Mouse (Mus musculus): ENCODE data around the gene Stx4a. TPM values are rescaled to one million over a fixed set of nuclear protein-coding genes. Genes with fewer than 3 reads are reported as not detected.
"Not testable (repeated sequence)": the region's sequence is repeated elsewhere in the genome, so short reads cannot be mapped to it uniquely, and the experiment has no call there.

Gene Stx4a
- polyA plus RNA-seq, 1 experiment from 2014 or later: 21.7 TPM

DNA sequence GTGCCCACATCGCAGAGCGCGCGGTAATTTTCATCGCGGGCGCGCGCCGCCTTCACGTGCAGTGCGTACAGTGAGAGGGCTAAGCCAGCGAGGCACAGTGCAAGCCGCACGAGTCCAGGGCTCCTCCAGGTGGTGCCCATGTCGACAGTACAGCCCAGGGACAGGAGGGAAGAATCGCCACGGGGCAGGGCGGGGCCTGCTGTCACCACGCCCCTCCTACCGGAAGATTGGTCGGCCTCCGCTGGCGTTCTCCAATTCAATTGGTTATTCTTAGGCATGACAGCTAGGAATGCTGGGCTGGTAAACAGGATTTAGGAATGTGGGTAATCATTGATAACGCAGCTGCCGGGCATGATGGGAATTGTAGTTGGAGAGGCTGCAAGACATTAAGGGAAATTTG, 71.3 kb downstream of the Stx4a start, which contains the start of the genes Gm21974 and Vkorc1:
Gene Gm21974 (minus strand): TSS at position 13 of the 400 bp plus-strand sequence.
Gene Vkorc1 (minus strand): TSS at position 176 of the 400 bp plus-strand sequence.
- under 1% methylated on average over 26 of the region's 26 CpGs for WGBS
- peak; percentile 95 for ATAC-seq (replicated peaks; ENCODE audit: low FRiP score, low TSS enrichment, low read depth)

DNA sequence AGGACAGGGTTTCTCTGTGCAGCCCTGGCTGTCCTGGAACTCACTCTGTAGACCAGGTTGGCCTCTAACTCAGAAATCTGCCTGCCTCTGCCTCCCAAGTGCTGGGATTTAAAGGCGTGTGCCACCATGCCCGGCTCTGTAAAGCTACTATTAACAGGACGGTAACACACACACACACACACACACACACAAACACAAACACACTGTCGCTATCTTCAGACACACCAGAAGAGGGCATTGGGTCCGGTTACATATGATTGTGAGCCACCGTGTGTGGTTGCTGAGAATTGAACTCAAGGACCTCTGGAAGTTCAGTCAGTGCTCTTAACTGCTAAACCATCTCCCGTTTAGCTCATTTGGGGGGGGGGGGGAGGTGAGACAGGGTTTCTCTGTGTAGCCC, 71.8 kb downstream of the Stx4a start:
- WGBS: 66% methylated on average over 7 of the region's 7 CpGs
- 0 out of 2 replicates have a peak overlapping the region, but pooled peaks have one; percentile 74 for H3K27ac ChIP-seq (ENCODE audit: low read depth)
- not testable (repeated sequence) for H3K4me1 ChIP-seq (replicated peaks; ENCODE audit: control insufficient read depth, insufficient read depth, low read length); ATAC-seq (replicated peaks; ENCODE audit: low FRiP score, low TSS enrichment, low read depth); H3K27me3 ChIP-seq (replicated peaks; ENCODE audit: control insufficient read depth, insufficient read depth, low read length); H3K9me3 ChIP-seq (ENCODE audit: control insufficient read depth, low read length); DNase-seq (ENCODE audit: low spot score); H3K9ac ChIP-seq (ENCODE audit: low read length)
- peak overlapping the region; percentile 84 for H3K4me2 ChIP-seq (ENCODE audit: low read length)
- H3K36me3 ChIP-seq (ENCODE audit: control insufficient read depth, insufficient read depth, low read length): peaks cover 11% of the 10 kb centered on the region
- peak overlapping the region; percentile 67 for H3K4me3 ChIP-seq (ENCODE audit: low read depth, low read length)

More for the DNA sequence above, 71.3 kb downstream of the Stx4a start, which contains the start of the genes Gm21974 and Vkorc1:
- Histone ChIP-seq H3K9me3 (ENCODE audit: control insufficient read depth, low read length) (no peaks in the 10 kb centered on the region), H3K27me3 (replicated peaks; ENCODE audit: control insufficient read depth, insufficient read depth, low read length) (no peaks in the 10 kb centered on the region), H3K27ac (ENCODE audit: low read depth) (peak within 1 kb of the TSS; percentile 74), H3K36me3 (ENCODE audit: control insufficient read depth, insufficient read depth, low read length) (peaks cover 11% of the 10 kb centered on the region), H3K4me2 (ENCODE audit: low read length) (peak within 1 kb of the TSS; percentile 84), H3K9ac (ENCODE audit: low read length) (peak within 1 kb of the TSS; percentile 65), H3K4me3 (ENCODE audit: low read depth, low read length) (peak within 1 kb of the TSS; percentile 67), H3K4me1 (replicated peaks; ENCODE audit: control insufficient read depth, insufficient read depth, low read length) (peaks cover 8% of the 10 kb centered on the region)
- peak; percentile 93 for DNase-seq (ENCODE audit: low spot score)

DNA sequence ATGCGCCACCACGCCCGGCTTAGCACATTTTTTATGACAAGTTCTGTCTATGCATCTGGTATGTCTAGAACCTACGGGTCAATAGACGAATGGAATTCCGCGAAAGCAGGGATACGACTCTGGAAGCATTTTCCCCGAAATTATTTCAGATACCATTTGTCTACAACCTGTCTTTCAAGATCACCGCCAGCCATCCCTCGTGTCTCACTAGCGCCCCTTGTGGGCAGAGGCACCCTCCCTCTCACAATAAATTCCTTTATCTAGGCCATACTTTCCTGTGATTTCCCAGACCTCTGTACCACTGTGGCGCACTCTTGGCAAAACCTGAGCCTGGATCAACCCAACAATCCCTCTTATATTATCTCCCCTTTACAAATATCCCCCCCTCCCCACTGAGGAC, 72.3 kb downstream of the Stx4a start:
- Histone ChIP-seq H3K27ac (ENCODE audit: low read depth) (no peak overlapping the region), H3K9ac (ENCODE audit: low read length) (no peak overlapping the region), H3K4me2 (ENCODE audit: low read length) (no peak overlapping the region), H3K36me3 (ENCODE audit: control insufficient read depth, insufficient read depth, low read length) (peaks cover 11% of the 10 kb centered on the region), H3K4me1 (replicated peaks; ENCODE audit: control insufficient read depth, insufficient read depth, low read length) (peaks cover 8% of the 10 kb centered on the region), H3K9me3 (ENCODE audit: control insufficient read depth, low read length) (no peaks in the 10 kb centered on the region), H3K4me3 (ENCODE audit: low read depth, low read length) (no peak overlapping the region), H3K27me3 (replicated peaks; ENCODE audit: control insufficient read depth, insufficient read depth, low read length) (no peaks in the 10 kb centered on the region)
- ATAC-seq (replicated peaks; ENCODE audit: low FRiP score, low TSS enrichment, low read depth) (no peak), DNase-seq (ENCODE audit: low spot score) (peak; percentile 66)
- 61% methylated on average over 13 of the region's 13 CpGs for WGBS

DNA sequence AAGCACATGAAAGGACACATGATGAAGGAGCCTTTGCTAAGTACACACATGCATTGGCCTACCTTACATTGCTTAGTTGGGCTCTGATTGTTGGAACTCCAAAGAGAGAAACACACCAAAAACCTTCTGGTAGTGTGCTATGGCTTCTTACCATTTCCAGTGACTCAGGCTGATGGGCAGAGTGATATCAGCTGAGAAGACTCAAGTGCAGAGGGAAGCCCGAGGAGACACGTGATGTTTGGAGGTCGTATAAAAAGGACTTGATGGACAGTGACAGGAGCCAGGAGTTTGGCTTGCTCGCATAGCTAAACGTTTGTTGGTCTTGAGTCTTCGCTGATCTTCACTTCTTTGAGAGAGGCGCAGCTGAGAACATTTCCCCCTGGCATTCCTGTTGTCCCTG, 73.4 kb downstream of the Stx4a start:
- Histone ChIP-seq H3K9ac (ENCODE audit: low read length) (no peak overlapping the region), H3K27ac (ENCODE audit: low read depth) (no peak overlapping the region), H3K4me3 (ENCODE audit: low read depth, low read length) (no peak overlapping the region), H3K27me3 (replicated peaks; ENCODE audit: control insufficient read depth, insufficient read depth, low read length) (no peaks in the 10 kb centered on the region), H3K9me3 (ENCODE audit: control insufficient read depth, low read length) (no peaks in the 10 kb centered on the region), H3K4me2 (ENCODE audit: low read length) (no peak overlapping the region), H3K36me3 (ENCODE audit: control insufficient read depth, insufficient read depth, low read length) (peaks cover 8% of the 10 kb centered on the region), H3K4me1 (replicated peaks; ENCODE audit: control insufficient read depth, insufficient read depth, low read length) (peaks cover 8% of the 10 kb centered on the region)
- DNase-seq (ENCODE audit: low spot score) (no peak), ATAC-seq (replicated peaks; ENCODE audit: low FRiP score, low TSS enrichment, low read depth) (no peak)
- 86% methylated on average over 7 of the region's 7 CpGs for WGBS

DNA sequence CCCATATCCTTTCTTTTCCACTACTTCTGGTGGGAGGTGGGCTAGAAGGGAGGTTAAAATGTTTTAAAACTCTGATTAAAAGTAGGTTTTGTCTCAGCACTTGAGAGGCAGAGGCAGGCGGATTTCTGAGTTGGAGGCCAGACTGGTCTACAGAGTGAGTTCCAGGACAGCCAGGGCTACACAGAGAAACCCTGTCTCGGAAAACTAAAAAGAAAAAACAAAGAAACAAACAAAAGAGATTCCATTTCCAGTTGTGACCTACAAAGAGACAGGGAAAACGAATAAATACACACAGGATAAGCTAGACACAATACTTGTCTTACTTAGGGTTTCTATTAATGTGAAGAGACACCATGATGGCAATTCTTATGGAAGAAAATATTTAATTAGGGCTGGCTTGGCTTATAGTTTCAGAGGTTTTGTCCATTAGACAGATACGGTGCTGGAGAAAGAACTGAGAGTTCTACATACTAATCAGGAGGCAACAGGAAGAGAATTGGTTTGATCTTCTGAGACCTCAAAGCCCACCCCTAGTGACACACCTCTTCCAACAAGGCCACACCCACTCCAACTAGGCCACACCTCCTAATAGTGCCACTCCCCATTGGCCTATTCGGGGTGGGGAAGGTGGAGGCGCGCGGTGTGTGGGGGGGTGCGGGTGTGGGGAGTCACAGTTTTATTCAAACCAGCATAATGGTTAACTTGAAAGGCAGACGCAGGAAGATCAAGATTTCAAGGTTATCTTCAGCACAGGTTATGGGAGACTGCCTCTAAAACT, 74.3 kb downstream of the Stx4a start:
- ATAC-seq (replicated peaks; ENCODE audit: low FRiP score, low TSS enrichment, low read depth): no peak
- H3K4me3 ChIP-seq (ENCODE audit: low read depth, low read length): no peak overlapping the region
- H3K27ac ChIP-seq (ENCODE audit: low read depth): 0 out of 2 replicates have a peak overlapping the region, but pooled peaks have one; percentile 60
- WGBS: 33% methylated on average over 10 of the region's 10 CpGs
- peaks cover 8% of the 10 kb centered on the region for H3K4me1 ChIP-seq (replicated peaks; ENCODE audit: control insufficient read depth, insufficient read depth, low read length)
- H3K4me2 ChIP-seq (ENCODE audit: low read length): no peak overlapping the region
- H3K9ac ChIP-seq (ENCODE audit: low read length): no peak overlapping the region
- no peak for DNase-seq (ENCODE audit: low spot score)
- H3K27me3 ChIP-seq (replicated peaks; ENCODE audit: control insufficient read depth, insufficient read depth, low read length): no peaks in the 10 kb centered on the region
- H3K9me3 ChIP-seq (ENCODE audit: control insufficient read depth, low read length): no peaks in the 10 kb centered on the region
- no peaks in the 10 kb centered on the region; the same call in 1 of the 2 replicates for H3K36me3 ChIP-seq (ENCODE audit: control insufficient read depth, insufficient read depth, low read length)

Other genes with a start within 250 kb of the Stx4a start
- gene Ccdc189, start 235.7 kb upstream of the Stx4a start, polyA plus RNA-seq (2014; fragmentation: Nextera tagmentation; extraction: Ambion mirVana): 6.9 and 7.7 TPM in 2 replicates
- 36.3 and 38.8 TPM in 2 replicates for gene Rnf40, start 235.5 kb upstream of the Stx4a start, polyA plus RNA-seq (2014; fragmentation: Nextera tagmentation; extraction: Ambion mirVana)
- 12.9 and 16.7 TPM in 2 replicates for gene Zfp629, start 208.5 kb upstream of the Stx4a start, polyA plus RNA-seq (2014; fragmentation: Nextera tagmentation; extraction: Ambion mirVana)
- gene Bcl7c, start 115.4 kb upstream of the Stx4a start, polyA plus RNA-seq (2014; fragmentation: Nextera tagmentation; extraction: Ambion mirVana): 50.3 and 56.4 TPM in 2 replicates
- gene Ctf1, start 111.6 kb upstream of the Stx4a start, polyA plus RNA-seq (2014; fragmentation: Nextera tagmentation; extraction: Ambion mirVana): 13.6 and 14.0 TPM in 2 replicates
- gene Ctf2, start 92.1 kb upstream of the Stx4a start, polyA plus RNA-seq (2014; fragmentation: Nextera tagmentation; extraction: Ambion mirVana): 0.27 and 0.30 TPM in 2 replicates
- 3.3 and 4.2 TPM in 2 replicates for gene Fbxl19, start 79.8 kb upstream of the Stx4a start, polyA plus RNA-seq (2014; fragmentation: Nextera tagmentation; extraction: Ambion mirVana)
- gene Orai3, start 54.5 kb upstream of the Stx4a start, polyA plus RNA-seq (2014; fragmentation: Nextera tagmentation; extraction: Ambion mirVana): 17.1 and 21.9 TPM in 2 replicates
- 25.0 and 25.6 TPM in 2 replicates for gene Setd1a, start 47.6 kb upstream of the Stx4a start, polyA plus RNA-seq (2014; fragmentation: Nextera tagmentation; extraction: Ambion mirVana)
- gene Gm49388, start 38.7 kb upstream of the Stx4a start, polyA plus RNA-seq (2014; fragmentation: Nextera tagmentation; extraction: Ambion mirVana): 0.43 TPM in 1 of 2 replicates, not detected in the other
- 21.6 and 22.0 TPM in 2 replicates for gene Hsd3b7, start 23.7 kb upstream of the Stx4a start, polyA plus RNA-seq (2014; fragmentation: Nextera tagmentation; extraction: Ambion mirVana)
- gene Stx1b, start 255 bp downstream of the Stx4a start, polyA plus RNA-seq (2014; fragmentation: Nextera tagmentation; extraction: Ambion mirVana): 4.9 and 6.1 TPM in 2 replicates
- gene Zfp646, start 51.9 kb downstream of the Stx4a start, polyA plus RNA-seq (2014; fragmentation: Nextera tagmentation; extraction: Ambion mirVana): 15.0 and 16.3 TPM in 2 replicates
- 15.7 and 17.2 TPM in 2 replicates for gene Zfp668, start 52.5 kb downstream of the Stx4a start, polyA plus RNA-seq (2014; fragmentation: Nextera tagmentation; extraction: Ambion mirVana)
- gene Prss53, start 66.7 kb downstream of the Stx4a start, polyA plus RNA-seq (2014; fragmentation: Nextera tagmentation; extraction: Ambion mirVana): 0.63 and 0.64 TPM in 2 replicates
- gene Gm21974, start 71.2 kb downstream of the Stx4a start, polyA plus RNA-seq (2014; fragmentation: Nextera tagmentation; extraction: Ambion mirVana): not detected in 2 replicates
- gene Vkorc1, start 71.3 kb downstream of the Stx4a start, polyA plus RNA-seq (2014; fragmentation: Nextera tagmentation; extraction: Ambion mirVana): 157 and 174 TPM in 2 replicates
- 188 and 189 TPM in 2 replicates for gene Bckdk, start 79.8 kb downstream of the Stx4a start, polyA plus RNA-seq (2014; fragmentation: Nextera tagmentation; extraction: Ambion mirVana)
- 37.9 and 41.9 TPM in 2 replicates for gene Kat8, start 88.2 kb downstream of the Stx4a start, polyA plus RNA-seq (2014; fragmentation: Nextera tagmentation; extraction: Ambion mirVana)
- gene Prss8, start 105.8 kb downstream of the Stx4a start, polyA plus RNA-seq (2014; fragmentation: Nextera tagmentation; extraction: Ambion mirVana): 39.8 and 41.6 TPM in 2 replicates
- 8.6 and 11.0 TPM in 2 replicates for gene Prss36, start 122.4 kb downstream of the Stx4a start, polyA plus RNA-seq (2014; fragmentation: Nextera tagmentation; extraction: Ambion mirVana)
- gene Fus, start 143.2 kb downstream of the Stx4a start, polyA plus RNA-seq (2014; fragmentation: Nextera tagmentation; extraction: Ambion mirVana): 52.5 and 59.5 TPM in 2 replicates
- 208 and 275 TPM in 2 replicates for gene Pycard, start 169.6 kb downstream of the Stx4a start, polyA plus RNA-seq (2014; fragmentation: Nextera tagmentation; extraction: Ambion mirVana)
- gene Trim72, start 179.7 kb downstream of the Stx4a start, polyA plus RNA-seq (2014; fragmentation: Nextera tagmentation; extraction: Ambion mirVana): 0.16 TPM in 1 of 2 replicates, not detected in the other
- 0.94 and 1.7 TPM in 2 replicates for gene Itgam, start 238.3 kb downstream of the Stx4a start, polyA plus RNA-seq (2014; fragmentation: Nextera tagmentation; extraction: Ambion mirVana)
- gene Gm49368, start 238.4 kb downstream of the Stx4a start, polyA plus RNA-seq (2014; fragmentation: Nextera tagmentation; extraction: Ambion mirVana): 0.04 TPM in 1 of 2 replicates, not detected in the other